Mouse (Mus musculus) 3134 (cell line): Measurements from ENCODE around the gene Pla2g16.

Experiments
- DNase-seq: peaks from one replicate; pipeline ENCODE4 v3.0.0-alpha.2; 2011; ENCODE audit warnings: low spot score; ENCODE audit not compliant: insufficient read length; ENCODE audit errors: extremely low read depth

Pla2g16 gene

GRCm38 (mm10) chr19:7563676-7564075 lies 6.4 kb downstream of the Pla2g16 start:
- DNase-seq: no peak

GRCm38 (mm10) chr19:7564457-7564856 lies 7.2 kb downstream of the Pla2g16 start:
- DNase-seq: no peak

DNA sequence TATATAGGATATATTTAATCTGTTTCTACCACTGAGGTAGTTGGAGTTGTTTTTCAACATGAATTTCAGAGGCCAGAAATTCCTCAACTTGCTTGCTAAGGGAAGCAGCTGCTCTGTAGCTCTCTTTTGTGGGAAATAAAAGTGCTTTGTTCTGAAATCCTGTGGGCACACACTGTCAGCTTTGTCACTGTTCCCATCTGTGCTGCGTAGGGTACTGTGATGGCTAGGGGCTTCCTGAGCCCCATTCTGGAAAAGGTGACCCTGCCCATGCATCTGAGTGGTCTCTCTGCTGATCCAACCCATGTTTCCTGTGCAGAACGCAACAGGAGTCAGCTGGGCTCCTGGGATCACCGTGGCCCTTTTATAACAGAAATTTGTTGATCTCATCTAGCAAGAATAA lies 9.6 kb downstream of the Pla2g16 start:
- no peak for DNase-seq

DNA sequence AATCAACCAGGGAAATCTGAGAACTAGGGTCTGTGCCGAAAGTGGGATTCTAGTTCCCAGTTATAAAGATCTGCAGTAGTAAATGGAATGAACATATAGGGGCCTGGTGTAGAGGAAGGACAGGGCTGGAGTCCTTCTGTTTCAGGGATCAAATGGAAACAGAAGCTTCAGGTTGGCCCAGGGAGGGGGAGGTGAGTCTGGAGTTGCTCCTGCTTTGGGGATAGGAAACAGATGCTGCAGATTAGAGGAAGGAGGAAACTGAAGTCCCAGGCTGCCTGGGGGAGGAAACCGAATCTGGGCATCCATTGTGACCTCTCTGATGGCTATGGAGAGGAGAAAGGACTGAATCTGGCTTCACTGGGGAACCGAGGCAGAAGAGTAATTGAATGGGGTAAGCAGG lies 11.1 kb downstream of the Pla2g16 start:
- no peak for DNase-seq

DNA sequence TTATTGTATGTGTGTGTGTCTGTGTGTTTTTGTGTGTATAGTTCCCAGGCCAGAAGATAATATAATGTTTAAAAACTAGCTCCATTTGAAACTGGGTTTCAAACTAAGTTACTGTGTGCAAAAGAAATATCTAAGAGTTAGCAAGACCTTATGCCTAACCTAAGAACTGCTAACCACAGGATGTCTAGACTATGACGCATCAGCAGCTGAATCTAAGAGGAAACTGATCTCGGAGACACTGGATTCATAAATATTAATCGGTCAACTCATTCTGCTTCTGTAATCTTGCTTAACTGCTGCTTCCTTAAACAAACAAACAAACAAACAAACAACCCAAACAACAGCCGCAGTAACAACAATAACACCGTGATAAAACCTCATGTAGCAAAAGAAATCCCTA lies 12.4 kb downstream of the Pla2g16 start:
- DNase-seq: peak; percentile 18

GRCm38 (mm10) chr19:7576180-7576579 lies 18.9 kb downstream of the Pla2g16 start:
- DNase-seq: no peak

GRCm38 (mm10) chr19:7577710-7578109 lies 20.5 kb downstream of the Pla2g16 start:
- no peak for DNase-seq

GRCm38 (mm10) chr19:7581042-7581441 lies 23.8 kb downstream of the Pla2g16 start:
- DNase-seq: no peak

DNA sequence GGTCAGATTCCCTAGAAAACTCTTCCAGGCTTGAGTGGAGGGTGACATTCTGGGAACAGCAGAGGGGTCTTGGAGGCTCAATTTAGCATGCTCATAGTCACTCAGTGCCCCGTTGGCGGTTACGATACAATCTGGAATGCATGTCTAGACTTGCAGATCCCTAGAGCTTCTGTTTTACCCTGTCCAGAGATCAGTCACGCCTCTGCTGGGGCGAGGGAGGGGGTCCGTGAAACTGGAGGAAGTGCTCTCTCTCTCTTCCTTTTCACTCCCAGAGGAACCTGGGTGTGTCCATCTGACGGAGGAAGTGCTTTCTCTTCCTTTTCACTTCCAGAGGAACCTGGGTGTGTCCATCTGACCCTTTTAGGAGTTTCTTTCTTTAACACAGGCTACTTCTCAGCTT lies 25.8 kb downstream of the Pla2g16 start:
- DNase-seq: no peak

DNA sequence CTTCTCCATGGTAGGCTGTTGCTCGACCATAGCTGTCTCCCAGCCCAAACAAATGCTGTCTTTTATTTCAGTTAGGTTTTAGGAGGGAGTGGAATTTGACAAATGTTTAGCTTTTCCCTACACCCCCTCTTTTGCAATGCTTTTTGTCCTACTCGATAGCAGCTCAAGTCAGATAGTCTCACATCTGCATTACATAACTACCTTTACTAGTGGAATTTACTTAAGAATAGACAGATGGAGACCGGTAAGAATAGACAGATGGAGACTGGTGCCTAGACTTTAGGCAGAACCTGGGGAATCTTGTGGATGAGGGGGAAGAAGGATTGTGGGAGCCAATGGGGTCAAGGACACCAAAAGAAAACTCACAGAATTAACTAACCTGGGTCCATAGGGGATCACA lies 26.3 kb downstream of the Pla2g16 start:
- no peak for DNase-seq

- DNase-seq: no peak
Measured at GRCm38 (mm10) chr19:7585279-7585678, 28.0 kb downstream of the Pla2g16 start.

GRCm38 (mm10) chr19:7585764-7586163 lies 28.5 kb downstream of the Pla2g16 start:
- DNase-seq: no peak

DNA sequence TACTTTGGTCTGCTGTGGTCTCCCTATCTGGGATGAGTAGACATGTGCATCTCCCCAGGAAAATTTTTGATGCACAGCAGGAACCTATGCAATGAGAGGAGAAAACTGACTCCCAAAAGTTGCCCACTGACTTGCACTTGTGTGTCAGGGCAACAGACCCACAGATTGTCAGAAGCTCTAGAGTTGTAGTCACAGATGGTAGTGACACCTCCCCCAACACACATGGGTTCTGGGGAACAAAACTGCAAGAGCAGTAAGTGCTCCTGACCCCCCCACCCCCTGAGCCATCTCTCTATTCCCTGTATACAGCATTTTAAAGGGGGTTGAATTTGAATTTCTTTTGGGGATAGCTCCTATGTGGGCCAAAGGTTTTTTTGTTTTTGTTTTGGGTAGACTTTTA lies 33.5 kb downstream of the Pla2g16 start:
- DNase-seq: no peak

DNA sequence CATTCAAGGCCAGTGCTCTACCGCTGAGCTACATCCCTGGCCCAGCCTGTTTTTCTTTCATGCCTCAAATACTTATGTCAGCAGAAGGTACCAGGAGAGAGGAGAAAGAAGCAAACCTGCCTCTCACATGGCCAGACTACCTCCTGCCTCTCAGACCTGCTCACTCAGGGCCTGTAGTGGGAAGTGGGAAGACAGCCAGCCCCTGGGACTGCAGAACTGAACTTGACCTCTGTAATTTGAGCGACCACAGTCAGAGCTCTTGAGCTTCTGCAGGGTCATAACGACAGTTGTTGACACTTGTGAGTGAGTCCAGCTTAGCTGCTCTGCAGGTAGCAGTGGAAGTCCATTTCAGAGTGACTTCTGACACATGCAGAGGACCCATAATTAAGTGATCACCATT lies 34.8 kb downstream of the Pla2g16 start:
- DNase-seq: no peak

DNA sequence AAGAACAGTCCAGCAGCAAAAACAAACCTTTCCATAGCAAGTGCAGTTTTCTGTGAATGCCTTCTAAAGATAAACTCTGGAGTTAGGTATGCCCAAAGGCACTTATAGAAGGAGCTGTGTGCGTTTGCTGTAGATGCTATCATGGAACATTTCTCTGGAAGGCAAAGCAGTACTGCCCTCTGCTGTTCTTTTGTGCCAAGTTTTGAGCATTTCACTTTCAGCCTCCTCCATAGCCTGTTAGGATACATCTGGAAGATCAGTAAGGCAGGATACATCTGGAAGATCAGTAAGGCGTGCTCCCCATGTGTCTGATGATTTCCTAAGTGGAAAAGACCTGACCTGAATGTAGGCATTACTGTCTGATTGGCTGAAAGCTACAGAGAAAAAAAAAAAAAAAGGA lies 38.3 kb downstream of the Pla2g16 start:
- no peak for DNase-seq

- no peak for DNase-seq
Measured at GRCm38 (mm10) chr19:7598481-7598880, 41.2 kb downstream of the Pla2g16 start.

- no peak for DNase-seq
Measured at GRCm38 (mm10) chr19:7601551-7601950, 44.3 kb downstream of the Pla2g16 start.

GRCm38 (mm10) chr19:7604107-7604506 lies 46.8 kb downstream of the Pla2g16 start:
- DNase-seq: no peak

DNA sequence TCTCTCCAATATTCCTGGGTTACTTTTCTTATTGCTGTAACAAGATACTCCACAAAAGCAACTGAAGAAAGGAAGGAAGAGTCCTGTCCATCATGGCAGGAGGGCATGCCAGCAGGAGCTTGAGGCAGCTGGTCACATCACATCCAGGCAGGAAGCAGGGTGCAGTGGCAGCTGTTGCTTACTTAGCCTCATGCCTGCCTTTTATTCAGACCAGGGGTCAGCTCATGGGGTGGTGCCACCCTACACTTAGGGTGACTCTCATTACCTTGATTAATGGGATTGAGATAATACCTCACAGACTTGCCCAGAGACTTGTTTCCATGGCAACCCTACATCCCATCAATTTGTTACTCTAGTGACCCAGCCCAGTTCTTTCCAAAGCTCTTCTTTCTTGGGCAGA lies 47.8 kb downstream of the Pla2g16 start:
- no peak for DNase-seq

DNA sequence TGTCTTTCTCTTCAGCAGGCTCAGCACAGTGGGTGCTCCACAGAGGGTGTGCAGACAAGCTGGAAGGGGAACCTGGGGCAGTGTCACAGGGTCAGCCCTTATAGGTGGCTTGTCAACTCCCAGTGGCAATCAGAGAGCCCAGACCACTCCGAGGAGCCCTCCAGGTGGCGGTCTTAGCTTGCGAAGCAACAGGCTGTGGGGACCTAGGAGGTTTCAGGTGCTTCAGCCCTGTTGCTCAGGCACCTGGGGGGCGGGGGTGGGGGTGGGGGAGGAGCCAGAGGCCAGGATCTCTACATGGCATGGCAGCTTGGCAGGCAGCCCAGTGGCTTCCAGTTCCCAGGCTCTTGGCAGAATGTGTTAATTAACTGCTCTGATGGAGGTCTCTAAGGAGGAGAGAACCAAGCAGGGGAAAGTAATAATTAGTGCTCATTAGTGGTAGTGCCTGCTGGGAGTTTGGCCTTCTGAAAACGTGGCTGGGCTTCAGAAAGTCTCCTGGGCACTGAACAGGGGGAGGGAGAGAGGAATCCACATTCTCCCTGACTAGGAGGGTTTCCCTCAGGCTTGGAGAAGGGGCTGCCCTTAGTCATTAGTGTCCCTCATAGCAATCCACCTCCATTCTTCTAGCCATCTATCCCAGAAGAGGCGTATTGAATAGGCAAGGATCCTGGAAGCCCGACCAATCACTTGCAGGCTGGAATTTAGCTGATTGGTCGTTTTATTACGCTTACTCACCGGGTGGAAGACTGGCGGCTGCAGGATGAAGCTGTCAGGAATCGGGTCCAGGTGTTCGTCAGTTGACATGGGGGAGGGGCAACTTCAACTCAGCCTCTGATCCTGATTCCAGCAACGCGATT lies 48.9 kb downstream of the Pla2g16 start:
- DNase-seq: no peak

DNA sequence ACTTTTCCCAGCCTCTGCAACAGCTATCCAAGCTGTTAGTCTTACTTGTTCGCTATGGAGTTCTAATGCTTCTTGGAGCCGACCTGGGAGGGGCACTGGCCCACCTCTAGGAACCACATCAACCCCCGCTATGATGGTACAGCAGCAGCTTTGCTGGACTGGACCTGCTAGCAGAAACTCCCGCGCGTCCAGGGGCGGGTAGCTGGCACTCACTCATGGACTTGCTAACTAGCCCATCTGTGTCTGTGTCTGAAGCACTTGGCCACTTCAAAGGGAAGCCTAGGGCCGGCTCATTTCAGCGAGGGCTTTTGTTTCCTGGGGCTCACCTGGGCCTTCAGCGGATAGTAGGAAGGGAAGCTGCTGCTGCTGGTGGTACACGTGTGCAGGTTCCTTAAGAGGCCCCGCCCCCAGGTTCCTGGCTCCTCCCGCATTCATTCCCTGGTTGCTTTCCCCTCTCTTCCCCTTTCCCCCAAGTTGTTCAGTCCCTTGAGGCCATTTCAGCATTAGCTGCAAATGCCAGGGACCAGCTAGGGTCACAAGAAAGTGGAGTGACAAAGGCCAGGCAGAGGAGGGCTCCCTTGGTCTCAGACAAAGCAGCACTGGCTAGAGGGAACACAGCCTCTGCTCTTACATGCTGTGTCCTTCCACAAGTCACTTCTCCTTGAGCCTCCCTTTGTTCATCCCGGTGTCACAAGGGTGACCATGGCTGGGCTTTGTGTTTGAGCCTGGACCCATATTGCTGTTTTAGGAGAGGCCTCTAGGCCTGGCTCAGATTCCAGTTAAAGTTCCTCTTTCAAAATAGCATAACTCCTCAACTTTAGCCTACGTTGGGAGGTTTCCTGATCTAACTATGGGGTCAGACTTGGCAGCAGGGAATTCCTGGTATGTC lies 49.8 kb downstream of the Pla2g16 start, which contains the start of gene Lgals12:
Gene Lgals12 (minus strand): TSS at position 393 of the 889 bp plus-strand sequence.
- no peak for DNase-seq
